Mouse (Mus musculus) cerebellum, adult 9-11 months (tissue): ENCODE measurements at regions not wholly inside any gene's neighbourhood (a gene's known extent, or its start where the extent isn't known, plus 50 kb on each side); places are given as distances from the start of the nearest gene placed in this dataset.
A peak's percentile ranks its signal among the peaks of the same experiment; 100 is the strongest.

Experiments
- DNase-seq: peaks from one replicate; pipeline ENCODE4 v3.0.0; 2022

GRCm38 (mm10) chr17:45341573-45341972, 92.0 kb downstream of the Cdc5l start:
- no peak for DNase-seq

- no peak for DNase-seq
These were observed 92.7 kb downstream of the Cdc5l start for GRCm38 (mm10) chr17:45340851-45341250.

- no peak for DNase-seq
These were observed 94.3 kb downstream of the Cdc5l start for GRCm38 (mm10) chr17:45339226-45339625.

DNA sequence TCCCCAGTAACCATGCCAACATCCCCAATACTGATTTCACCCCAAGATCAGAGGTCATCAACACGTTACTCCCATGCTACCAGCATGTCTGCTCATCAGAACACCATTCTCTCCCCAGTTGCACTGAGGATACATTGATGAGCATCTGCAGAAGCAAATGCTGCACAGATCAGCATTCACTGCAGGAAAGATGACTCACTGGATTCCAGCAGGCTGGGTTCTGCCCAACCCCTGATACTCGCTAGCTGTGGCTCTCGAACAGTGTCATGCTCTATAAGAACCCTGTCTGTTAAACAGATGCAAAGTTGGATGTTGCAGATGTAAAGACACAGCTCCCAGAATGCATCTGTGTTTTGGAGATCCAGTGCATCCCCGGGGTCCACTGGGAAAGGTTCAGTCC, 95.5 kb downstream of the Cdc5l start:
- no peak for DNase-seq

DNA sequence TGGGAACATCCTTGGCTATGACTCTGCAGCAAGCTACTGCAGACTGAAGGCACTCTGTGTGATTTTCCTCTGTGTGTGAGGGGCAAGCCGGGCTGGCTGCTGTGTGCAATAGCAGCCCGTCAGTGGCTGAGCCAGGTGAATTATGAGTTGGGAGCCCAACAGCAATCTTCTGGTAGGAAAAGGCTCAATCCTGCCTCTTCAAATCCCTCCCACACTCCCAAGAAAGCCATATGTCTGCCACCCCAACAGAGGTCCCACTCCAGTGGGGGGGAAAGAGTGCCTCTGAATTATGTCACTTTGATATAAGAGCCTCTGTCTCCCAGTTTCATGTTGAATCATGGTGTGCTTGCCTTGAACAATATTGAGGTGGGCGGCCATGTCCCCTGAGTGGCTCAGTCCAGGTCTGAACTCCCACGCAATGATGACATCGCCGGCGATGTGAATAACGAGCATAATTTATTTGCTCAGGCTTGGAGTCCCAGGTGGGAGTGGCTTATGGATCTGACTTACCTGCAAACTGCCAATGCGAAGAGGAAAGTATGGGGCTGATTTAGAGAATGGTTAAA, 97.9 kb downstream of the Cdc5l start:
- no peak for DNase-seq

- DNase-seq: no peak
These were observed 98.7 kb downstream of the Cdc5l start for GRCm38 (mm10) chr17:45334732-45335381.

DNA sequence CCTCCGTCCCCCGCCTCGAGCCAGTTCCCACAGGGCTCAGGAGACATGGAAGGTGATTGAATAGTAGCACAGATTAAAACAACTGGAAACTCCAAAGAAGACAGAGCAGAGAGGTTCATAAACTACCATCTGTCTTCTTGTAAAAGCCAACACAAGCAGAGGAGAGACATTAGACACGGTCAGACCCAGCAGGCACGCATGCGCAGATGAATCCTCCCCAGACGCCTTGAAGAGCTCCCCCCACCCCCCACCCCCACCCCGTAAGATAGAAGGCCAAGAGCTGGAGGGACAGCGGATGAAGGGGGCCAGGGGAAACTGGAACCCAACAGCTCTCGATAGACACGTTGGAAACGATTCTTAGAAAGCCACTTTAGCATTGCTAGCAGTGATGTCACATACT, 101.2 kb downstream of the Cdc5l start:
- no peak for DNase-seq

DNA sequence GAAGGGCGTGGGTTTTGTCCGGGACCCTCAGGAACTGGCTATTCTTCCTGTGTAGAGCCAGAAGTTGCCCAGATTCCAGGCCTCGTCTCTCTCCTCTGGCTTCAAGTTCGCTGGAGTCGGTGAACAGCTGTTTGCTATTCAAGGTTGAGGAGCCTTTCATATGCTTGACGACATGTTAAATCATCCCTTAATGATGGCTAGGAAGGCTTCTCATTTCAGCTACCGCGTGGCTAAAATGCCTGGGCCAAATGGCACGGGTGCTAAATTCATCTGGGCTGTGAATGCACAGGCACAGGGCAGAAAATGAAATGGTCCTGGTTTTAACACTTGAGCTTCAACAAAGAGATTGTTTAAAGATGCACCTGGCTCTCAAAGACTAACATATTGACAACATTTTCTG, 104.3 kb downstream of the Cdc5l start:
- DNase-seq: no peak

DNA sequence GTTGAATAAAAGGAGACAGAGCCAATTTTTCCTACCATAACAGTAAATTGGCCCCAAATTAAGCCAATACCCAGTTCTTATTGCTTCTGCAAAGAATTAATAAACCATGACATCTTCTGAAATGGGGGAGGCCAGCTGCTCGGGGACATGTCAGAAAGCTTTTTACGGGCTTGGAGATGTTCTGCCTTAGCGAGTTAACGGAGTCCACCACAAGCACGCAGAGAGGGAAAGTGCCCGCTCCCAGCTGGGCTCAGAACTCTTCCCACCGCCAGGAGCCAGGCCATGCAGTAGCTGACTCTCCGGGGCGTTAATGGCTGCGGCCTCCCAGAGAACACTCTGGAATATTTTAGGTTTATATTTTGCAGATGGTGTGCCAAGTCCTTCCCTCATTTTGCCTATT, 106.8 kb downstream of the Cdc5l start:
- no peak for DNase-seq

- no peak for DNase-seq
These were observed 107.4 kb downstream of the Cdc5l start for GRCm38 (mm10) chr17:45326173-45326572.

GRCm38 (mm10) chr17:45322842-45323241, 110.7 kb downstream of the Cdc5l start:
- DNase-seq: no peak

DNA sequence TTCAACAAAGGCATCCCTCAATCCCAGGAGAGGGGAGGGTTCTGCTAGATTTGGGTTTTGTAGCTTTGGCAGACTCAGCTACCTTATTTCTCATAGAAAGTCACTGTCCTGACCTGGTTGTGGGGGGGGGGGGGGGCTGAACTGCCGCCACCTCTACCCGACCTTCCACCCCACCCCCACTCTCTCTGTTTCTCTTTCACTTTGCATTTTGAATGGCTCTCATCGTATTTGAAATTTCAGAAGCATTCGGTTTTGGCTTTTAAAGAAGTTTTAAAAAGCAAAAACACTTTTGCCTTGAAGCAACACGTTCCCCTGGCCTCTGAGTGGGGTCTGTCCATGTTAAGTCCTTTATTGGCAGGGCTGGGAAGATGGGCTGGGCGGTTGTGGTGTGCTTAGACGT, 113.5 kb downstream of the Cdc5l start:
- no peak for DNase-seq

DNA sequence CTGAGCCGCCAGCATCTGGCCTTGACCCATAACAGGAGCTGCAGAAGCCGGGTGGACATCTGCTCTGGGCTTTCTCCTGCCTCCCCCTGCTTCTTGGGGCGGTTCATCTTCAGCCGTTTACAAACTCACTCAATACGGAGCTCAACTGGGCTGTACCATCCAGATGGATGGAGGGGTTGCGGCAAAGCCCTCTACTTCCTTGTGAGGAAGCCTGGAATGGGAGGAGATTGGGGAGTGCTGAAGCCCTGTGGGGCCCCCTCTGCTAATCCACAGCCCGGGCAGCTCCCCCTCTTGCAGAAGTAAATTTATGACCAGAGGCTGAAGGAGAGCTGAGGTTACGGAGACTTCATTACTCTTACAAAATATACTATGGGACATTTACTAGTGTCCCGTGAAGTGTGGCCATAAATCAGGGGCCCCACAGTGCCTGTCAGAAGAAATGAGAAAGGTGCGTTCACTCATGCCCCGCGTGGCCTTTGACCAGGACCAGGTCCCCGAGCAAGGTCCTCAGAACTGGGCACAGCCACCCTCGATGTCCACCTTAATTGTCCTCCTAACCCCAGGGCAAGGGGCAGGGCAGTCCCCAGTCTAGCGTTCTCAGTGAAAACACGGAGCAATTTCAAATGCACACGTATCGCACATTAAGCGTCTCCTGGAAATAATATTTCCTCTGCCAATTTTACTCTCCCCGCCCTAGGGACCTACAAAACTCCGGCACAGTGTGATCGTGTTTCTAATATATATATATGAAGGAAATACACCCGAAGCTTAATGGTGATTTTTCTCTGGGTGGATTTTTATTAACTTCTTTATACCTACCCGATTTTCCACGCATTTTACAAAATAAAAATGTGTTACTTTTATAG, 115.1 kb downstream of the Cdc5l start:
- no peak for DNase-seq

- DNase-seq: peak; percentile 88
These were observed 120.8 kb downstream of the Cdc5l start for GRCm38 (mm10) chr17:45312510-45313266.

- DNase-seq: no peak
These were observed 127.0 kb downstream of the Cdc5l start for GRCm38 (mm10) chr17:45306506-45306905.

- DNase-seq: no peak
These were observed 130.4 kb downstream of the Cdc5l start for GRCm38 (mm10) chr17:45303183-45303582.

DNA sequence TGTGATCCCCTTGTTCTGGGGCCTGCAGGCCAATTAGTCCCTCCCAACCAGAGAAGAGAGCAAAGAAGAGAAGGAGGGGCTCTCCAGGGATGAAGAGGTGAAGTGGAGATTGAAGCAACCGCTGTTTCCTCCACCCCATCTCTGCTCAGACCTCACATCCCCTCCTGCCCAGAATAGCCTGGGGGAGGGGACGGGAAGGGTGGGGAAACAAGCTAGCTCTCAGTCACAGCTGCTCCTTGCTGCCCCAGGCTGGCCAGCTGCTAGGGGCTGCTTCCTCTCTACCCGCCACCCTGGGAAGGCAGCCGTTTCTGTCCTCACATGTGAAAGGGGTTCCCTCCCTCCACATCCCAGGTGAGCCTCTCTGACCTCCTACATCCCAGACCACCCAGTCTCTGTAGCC, 135.2 kb downstream of the Cdc5l start:
- no peak for DNase-seq

- DNase-seq: no peak
These were observed 135.7 kb downstream of the Cdc5l start for GRCm38 (mm10) chr17:45297860-45298259.

DNA sequence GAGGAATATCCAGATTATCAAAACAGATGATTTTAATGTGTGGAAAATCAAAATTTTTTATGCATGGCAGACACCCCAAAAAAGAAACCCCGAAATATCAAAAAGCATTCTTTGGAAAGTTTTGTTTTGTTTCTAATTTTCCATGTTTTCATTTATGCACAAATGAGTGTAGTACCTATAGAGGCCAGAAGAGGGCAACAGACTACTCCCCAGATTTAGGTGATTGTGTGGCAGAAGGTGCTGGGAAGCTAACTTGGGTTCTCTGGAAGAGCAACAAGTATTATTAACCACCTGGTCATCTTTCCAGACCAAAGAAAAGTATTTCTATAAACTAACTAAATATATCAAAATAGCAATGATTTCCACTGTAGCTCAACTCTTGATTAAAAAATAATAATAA, 137.2 kb downstream of the Cdc5l start:
- no peak for DNase-seq

- no peak for DNase-seq
These were observed 138.7 kb downstream of the Cdc5l start for GRCm38 (mm10) chr17:45294886-45295285.

DNA sequence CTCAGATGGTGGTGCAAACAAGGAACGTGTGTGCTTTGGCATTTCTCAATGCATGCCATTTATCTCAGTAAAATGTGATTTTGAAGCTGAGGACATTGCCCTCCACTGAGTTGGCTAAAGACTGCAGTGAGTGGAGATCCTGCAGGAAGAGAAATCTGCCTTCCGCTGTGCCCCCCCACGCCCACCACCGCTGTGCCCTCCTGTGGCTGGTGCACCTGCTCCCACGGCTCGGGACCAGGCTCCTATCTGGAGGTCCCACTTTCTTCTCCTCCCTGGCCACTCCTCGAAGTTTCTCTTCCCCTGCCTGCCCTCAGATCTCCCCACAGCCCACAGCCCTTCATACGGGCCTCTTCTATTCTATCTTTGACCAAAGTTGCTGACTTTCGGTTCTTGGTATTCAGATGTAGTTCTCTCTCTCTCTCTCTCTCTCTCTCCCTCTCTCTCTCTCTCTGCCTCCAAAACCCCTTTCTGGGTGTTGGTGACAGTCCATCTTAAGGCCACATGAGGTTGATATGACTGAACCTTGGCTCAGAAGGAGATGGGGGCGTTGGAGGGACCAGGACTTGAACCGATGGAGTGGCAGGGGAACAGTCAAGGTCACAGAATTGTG, 139.2 kb downstream of the Cdc5l start:
- DNase-seq: no peak

DNA sequence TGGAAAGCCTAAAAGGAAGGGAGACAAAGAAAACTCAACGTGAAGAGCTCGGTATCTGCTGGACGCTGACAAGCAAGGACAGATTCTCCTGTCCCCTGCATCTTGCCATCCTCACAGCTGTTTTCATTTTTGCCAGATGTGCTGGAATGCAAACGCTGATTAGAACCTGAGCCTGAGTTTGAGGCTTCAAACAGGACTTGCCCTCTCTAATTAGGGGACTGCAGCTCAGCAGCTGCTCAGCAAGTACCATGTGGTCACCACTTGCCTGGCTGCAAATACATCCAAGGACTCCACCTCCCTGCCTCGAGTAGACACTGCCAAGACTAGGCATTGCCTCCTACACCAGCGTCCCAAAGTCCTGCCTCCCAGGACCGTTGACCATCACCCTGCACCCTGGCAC, 140.7 kb downstream of the Cdc5l start:
- DNase-seq: no peak

DNA sequence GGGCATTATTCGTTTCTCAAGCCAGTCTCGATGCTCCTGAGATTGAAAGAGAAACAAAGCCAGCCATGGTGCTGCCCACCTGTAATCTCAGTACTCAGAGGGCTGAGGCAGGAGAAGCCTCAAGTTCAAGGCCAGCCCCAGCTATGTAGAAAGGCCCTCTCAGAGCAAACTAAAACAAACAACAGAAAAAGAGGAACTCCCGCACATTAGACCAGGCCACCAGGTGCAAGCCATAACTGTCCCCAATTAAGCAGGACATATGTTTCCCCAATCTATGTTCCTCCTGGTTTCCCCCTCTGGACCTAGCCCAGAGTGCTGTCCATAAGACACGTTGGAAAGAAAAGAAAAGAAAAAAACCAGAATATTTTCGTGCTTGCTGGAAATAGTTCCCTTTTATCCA, 142.5 kb downstream of the Cdc5l start:
- no peak for DNase-seq
